Mouse (Mus musculus) fibroblast of lung, adult 2 months (primary cell): ENCODE data around the gene Rras.

Experiments
- DNase-seq: peaks from one replicate; pipeline ENCODE4 v3.0.0-alpha.2; 2011; ENCODE audit warnings: low read depth

Gene Rras

DNA sequence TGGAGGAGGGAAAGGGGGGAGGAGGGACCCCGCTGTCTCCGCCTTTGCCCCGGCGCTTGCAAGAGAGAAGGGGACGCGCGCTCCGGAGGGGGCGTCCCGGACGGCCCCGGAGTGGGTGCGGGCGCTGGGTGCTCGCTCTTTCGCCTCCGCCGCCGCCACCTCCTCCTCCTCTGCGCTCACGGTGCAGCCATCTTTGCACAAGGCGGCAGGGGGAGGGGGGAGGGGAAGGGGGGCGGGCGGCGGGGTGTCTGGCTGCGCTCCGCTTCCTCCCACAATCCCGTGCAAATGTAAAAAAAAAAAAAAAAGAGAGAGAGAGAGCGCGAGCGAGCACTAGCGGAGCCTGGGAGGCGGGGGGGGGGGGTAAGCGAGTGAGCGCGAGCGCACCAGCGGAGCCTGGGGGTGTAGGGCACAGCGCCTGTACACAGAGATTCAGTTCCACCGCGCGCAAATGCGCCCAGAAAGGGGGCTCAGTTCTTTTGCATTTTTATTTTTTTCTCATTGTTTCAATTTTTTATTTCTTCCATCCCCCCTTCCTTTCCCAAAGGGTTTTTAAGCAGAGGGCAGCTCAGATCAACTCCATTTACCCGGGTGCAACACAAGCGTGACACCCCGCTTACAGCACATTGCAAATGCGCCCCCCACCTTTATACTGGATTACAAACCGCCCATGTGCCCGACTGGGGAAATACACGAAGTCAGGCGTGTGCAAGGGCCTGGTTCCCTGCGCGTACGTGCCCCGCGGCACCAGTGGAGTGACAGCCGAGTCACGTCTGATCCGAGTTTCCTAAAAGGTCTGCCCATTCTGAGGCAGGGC, 35.6 kb downstream of the Rras start:
- DNase-seq, result no peak

DNA sequence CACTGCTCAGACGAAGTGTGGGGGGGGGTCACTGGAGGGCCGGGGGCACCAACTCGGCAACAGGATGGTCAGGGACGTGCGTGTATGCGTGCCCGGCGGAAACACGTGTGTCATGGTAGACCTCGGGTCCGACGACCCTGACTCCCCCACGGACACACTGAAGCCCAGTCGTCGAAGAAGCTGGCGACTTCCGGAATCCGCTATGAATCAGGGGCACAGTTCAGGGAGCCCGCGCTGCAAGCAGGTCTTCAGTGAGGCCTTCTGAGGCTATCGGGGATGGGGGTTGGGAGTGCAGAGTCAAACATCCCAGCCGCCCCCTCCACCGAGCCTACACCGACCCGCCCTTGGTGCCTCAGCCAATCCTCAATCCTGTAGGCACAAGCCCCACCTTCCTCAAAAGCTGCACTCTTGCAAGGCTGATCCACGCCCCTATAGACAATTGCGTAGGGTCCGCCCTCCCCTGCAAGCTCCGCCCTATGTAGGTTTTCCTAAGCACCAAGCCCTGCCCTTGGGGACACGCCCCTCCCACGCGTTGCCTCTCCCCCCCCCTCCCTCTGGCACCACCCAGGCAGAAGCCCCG, 36.3 kb downstream of the Rras start:
- DNase-seq, result peak; percentile 96

- DNase-seq, result no peak
These were observed 38.7 kb downstream of the Rras start for GRCm38 (mm10) chr7:45056329-45056971.

- no peak for DNase-seq
These were observed 39.2 kb downstream of the Rras start for GRCm38 (mm10) chr7:45056972-45057348.

GRCm38 (mm10) chr7:45058607-45059571, 41.1 kb downstream of the Rras start:
- no peak for DNase-seq

DNA sequence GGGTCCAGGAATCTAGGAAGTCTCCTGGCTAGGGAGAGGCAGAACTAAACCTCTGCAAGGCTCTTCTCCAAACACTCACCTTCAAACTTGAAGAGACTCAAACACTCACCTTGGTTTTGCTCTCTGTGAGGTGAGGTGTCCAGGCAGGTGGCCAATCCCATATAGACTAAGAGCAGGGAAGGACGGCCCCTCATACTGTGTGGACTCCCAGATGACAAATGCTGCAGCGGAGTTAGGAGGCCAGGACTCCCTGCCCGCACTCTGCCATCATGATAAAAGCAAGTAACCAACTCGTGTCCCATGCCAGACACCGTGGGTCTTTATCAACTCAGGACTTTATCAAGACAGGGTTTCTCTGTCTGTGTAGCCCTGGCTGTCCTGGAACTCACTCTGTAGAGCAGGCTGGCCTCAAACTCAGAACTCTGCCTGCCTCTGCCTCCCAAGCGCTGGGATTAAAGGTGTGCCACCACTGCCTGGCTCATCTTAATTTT, 42.9 kb downstream of the Rras start:
- no peak for DNase-seq

DNA sequence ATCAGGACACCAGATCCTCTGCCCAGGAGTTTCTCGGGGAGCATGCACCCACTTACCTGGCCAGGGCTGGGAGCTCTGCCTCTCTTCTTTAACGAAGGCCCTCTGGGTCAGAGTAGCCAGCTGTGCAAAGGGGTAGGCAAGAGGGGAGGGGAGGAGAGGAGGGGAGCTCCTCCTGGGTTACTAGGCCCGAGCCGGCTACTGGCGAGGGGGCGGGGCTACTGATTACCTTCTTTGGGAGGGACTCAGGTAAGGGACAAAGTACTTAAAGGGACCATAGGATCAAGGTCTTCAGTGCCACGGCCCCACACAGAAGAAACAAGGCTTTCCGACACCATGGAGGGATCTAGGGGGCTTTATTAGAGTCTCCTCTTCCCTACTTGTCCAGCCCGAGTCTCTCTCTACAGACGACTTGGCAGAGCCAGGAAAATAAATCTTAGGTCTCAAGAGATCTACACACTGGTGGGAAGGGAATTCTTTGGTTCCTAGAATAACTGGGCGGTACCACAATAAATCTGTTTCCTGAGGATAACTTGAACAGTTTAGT, 43.8 kb downstream of the Rras start:
- DNase-seq, result no peak

DNA sequence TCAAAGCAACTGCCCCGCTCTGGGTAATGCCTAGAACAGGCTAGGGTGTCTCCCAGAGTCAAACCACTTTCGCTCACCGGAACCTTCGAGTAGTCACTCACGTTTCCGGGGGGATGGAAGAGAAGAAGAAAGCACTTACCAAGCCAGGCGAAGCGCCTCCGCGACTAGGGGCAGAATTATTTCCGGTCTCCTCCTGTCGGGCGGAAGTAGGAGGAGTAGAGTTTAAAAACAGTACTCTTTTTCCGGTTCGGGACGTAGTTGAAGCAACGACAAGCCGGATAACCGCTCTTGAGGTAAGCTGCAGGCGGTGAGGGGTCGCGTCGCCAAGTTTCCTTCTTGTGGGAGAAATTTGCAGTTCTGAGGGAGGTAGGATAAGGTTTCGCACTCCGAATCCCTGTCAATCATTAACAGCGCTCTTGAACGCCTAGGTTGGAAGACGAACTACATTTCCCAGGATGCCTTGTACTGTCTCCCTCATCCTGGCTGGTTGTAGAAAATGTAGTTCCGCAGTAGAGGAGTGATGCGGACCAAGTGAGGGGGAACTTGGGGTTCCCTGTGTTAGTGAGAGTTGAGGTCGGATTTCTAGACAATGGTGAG, 44.6 kb downstream of the Rras start, which contains the start of the genes Nosip and Prrg2:
Gene Nosip (plus strand): TSS at position 191 of the 597 bp plus-strand sequence.
Gene Prrg2 (minus strand): TSS at position 439 of the 597 bp plus-strand sequence.
- DNase-seq, result peak; percentile 96

DNA sequence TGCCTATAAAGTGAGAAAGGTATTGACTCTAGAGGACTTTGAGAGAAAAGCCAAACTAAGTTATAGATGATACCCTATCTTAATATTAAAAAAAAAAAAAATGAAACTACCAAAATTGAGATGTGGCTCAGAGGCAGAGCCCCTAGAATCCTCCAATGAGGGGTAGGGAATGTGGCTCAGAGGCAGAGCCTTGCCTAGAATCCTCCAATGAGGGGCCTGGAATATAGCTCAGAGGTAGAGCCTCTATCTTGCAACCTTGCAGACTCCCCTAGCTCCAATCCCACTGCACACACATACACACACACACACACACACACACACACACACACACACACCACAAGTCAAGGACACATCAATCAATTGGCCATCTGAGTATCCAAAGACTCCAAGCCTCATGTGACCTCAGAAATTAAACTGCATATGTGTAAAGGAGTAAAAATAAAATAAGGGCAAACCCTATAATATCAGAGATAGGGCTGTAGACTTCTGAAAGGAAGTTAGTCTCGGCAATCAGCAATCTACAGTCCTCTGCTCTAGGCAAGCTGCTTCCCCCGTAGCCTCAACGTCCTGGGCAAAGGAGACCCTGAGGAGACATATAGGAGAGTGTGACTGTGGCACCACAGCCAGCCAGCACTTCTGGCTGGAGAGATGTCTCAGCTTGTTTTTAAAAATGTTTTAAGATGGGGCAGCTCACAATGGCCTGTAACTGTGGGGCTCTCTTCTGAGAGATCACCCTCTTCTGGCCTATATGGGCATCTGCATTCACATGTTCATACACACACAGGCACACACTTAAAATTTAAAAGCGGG, 49.6 kb downstream of the Rras start:
- no peak for DNase-seq

GRCm38 (mm10) chr7:45068000-45068318, 50.2 kb downstream of the Rras start:
- peak; percentile 43 for DNase-seq

DNA sequence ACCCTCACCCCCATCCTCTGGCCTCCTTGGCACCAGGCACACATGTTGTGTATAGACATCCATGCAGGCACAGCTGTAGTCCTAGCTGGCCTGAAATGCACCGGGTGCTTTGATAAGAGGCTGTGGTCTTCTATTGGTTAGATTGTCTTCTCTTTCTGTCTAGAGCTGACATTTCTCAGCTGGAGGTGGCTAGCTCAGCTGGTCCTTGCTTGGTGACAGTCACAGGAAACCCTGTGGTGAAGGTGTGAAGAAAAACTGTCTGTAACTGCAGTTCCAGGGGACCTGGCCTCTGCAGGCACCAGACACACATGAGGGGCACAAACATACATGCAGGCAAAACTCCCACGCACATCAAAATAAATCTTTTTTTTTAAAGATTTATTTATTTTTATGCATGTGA, 51.9 kb downstream of the Rras start:
- DNase-seq, result no peak
